Mouse (Mus musculus): ENCODE measurements at regions not wholly inside any gene's neighbourhood (a gene's known extent, or its start where the extent isn't known, plus 50 kb on each side); places are given as distances from the start of the nearest gene placed in this dataset.

GRCm38 (mm10) chr13:83214811-83215210, 289.0 kb upstream of the Mef2c start:
- no peak for DNase-seq (ENCODE audit: low spot score in 2 of 2)

GRCm38 (mm10) chr13:83216454-83216853, 287.4 kb upstream of the Mef2c start:
- DNase-seq (ENCODE audit: low spot score in 2 of 2), result no peak

- no peak for DNase-seq (ENCODE audit: low spot score in 2 of 2)
These were observed 251.4 kb upstream of the Mef2c start for GRCm38 (mm10) chr13:83252452-83252851.

- no peak for DNase-seq (ENCODE audit: low spot score in 2 of 2)
These were observed 237.2 kb upstream of the Mef2c start for GRCm38 (mm10) chr13:83266591-83266990.

- DNase-seq (ENCODE audit: low spot score in 2 of 2), result no peak
These were observed 235.2 kb upstream of the Mef2c start for GRCm38 (mm10) chr13:83268663-83269062.

GRCm38 (mm10) chr13:83278695-83279094, 225.1 kb upstream of the Mef2c start:
- no peak for DNase-seq (ENCODE audit: low spot score in 2 of 2)

- DNase-seq (ENCODE audit: low spot score in 2 of 2), result no peak
These were observed 196.1 kb upstream of the Mef2c start for GRCm38 (mm10) chr13:83307696-83308095.

- no peak for DNase-seq (ENCODE audit: low spot score in 2 of 2)
These were observed 175.3 kb upstream of the Mef2c start for GRCm38 (mm10) chr13:83328488-83328887.

- DNase-seq (ENCODE audit: low spot score in 2 of 2), result no peak
These were observed 170.1 kb upstream of the Mef2c start for GRCm38 (mm10) chr13:83333728-83334127.

- DNase-seq (ENCODE audit: low spot score in 2 of 2), result no peak
These were observed 159.1 kb upstream of the Mef2c start for GRCm38 (mm10) chr13:83344611-83345319.

GRCm38 (mm10) chr13:83355341-83355740, 148.5 kb upstream of the Mef2c start:
- peak; percentile 21 to 27 for DNase-seq (ENCODE audit: low spot score in 2 of 2)

- no peak for DNase-seq (ENCODE audit: low spot score in 2 of 2)
These were observed 143.3 kb upstream of the Mef2c start for GRCm38 (mm10) chr13:83360529-83360928.

- peak in 1 of 2 experiments; percentile 9 for DNase-seq (ENCODE audit: low spot score in 2 of 2)
These were observed 127.6 kb upstream of the Mef2c start for GRCm38 (mm10) chr13:83376097-83376797.

GRCm38 (mm10) chr13:83378644-83379043, 125.2 kb upstream of the Mef2c start:
- DNase-seq (ENCODE audit: low spot score in 2 of 2), result no peak

GRCm38 (mm10) chr13:83382609-83383008, 121.2 kb upstream of the Mef2c start:
- no peak for DNase-seq (ENCODE audit: low spot score in 2 of 2)

- no peak for DNase-seq (ENCODE audit: low spot score in 2 of 2)
These were observed 109.1 kb upstream of the Mef2c start for GRCm38 (mm10) chr13:83394773-83395172.

- DNase-seq (ENCODE audit: low spot score in 2 of 2), result no peak
These were observed 104.5 kb upstream of the Mef2c start for GRCm38 (mm10) chr13:83399381-83399780.

- no peak for DNase-seq (ENCODE audit: low spot score in 2 of 2)
These were observed 64.0 kb upstream of the Mef2c start for GRCm38 (mm10) chr13:83439619-83440436.

GRCm38 (mm10) chr13:83444277-83444676, 59.6 kb upstream of the Mef2c start:
- no peak for DNase-seq (ENCODE audit: low spot score in 2 of 2)

GRCm38 (mm10) chr13:83450820-83451219, 53.0 kb upstream of the Mef2c start:
- DNase-seq (ENCODE audit: low spot score in 2 of 2), result no peak

- DNase-seq (ENCODE audit: low spot score in 2 of 2), result no peak
These were observed 50.8 kb upstream of the Mef2c start for GRCm38 (mm10) chr13:83452987-83453386.
